Mouse (Mus musculus): Measurements from ENCODE around the gene Asrgl1. TPM values are rescaled to one million over a fixed set of nuclear protein-coding genes. Genes with fewer than 3 reads are reported as not detected.
"Not testable (repeated sequence)": the region's sequence is repeated elsewhere in the genome, so short reads cannot be mapped to it uniquely, and the experiment has no call there.

The Asrgl1 gene
- polyA plus RNA-seq, 1 experiment from 2014 or later: 34.6 TPM

- DNase-seq (ENCODE audit: low spot score): no peak
Observed at GRCm38 (mm10) chr19:9105101-9105685, 30.2 kb downstream of the Asrgl1 start.

- no peak for DNase-seq (ENCODE audit: low spot score)
Observed at GRCm38 (mm10) chr19:9103986-9104385, 31.4 kb downstream of the Asrgl1 start.

DNA sequence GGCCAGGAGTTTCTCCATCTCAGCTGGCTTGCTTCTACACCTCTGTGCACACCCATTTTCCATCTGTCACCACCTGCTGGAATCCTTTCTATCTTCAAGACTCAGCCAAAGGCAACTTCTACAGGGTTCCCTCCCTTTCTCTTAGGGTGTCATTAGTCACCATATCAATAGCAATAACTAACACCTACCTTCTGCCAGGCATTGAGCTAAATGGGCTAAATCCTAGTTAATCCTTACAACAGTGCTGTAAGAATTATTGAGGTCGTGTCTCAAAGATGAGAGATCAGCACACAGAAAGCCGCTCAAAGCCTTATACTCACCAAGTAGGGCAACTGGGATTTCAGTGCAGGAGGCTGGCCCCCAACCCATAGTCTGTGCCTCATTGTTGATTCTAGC, 34.4 kb downstream of the Asrgl1 start:
- DNase-seq (ENCODE audit: low spot score): no peak

DNA sequence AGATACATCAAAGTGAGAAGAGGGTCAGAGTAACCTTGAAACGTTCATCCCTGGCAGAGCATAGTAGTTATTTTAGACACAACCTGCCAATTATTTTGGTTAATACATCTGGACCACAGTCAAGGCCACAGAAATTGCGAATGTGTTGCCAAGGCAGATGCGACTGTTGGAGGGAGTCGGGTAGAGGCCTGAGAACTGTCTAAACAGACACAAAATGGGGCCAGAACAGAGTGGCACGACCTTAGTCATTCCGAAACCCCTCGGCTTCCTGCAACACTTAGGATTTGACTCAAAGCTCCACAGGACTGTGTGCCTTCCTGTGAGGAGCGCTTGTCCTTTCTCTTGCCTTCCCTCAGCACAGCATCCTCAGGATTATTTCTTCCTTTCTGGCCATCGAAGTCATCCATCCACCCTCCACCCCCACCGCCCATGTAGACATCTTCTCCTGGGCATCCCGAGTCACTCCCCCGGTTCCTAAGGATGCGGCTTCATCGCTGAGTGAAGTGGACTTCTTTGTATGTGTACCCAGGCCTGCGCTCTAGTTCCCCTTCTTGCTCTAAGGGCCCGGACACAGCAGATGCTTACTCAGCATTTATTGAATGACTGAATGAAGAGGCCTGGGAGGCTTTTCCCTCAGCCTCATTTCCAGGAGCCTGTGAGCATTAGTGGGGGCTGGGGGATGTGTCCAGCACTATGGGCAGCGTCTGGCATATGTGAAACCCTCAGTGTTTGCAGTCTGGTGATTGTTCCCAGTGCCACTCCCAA, 35.0 kb downstream of the Asrgl1 start:
- no peak for DNase-seq (ENCODE audit: low spot score)

DNA sequence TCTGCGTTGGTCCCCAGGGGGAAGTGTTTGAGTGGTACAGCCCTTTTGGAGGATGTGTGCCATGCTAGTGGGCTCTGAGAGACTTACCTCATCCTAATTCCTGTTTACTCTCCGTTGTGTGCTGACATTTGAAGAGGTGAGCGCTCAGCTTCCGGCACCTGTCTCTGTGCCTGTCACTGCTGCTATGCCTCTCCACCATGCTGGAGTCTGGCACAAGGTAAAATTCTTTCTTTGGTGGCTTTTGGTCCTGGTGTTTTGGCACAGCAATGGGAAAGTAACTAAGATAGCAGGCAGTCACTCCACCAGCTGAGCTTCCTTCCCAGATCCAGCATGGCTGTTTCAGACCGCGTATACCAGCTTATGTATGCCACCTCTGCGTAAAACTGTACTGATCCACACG, 35.7 kb downstream of the Asrgl1 start:
- no peak for DNase-seq (ENCODE audit: low spot score)

GRCm38 (mm10) chr19:9097441-9097840, 38.0 kb downstream of the Asrgl1 start:
- DNase-seq (ENCODE audit: low spot score): no peak

DNA sequence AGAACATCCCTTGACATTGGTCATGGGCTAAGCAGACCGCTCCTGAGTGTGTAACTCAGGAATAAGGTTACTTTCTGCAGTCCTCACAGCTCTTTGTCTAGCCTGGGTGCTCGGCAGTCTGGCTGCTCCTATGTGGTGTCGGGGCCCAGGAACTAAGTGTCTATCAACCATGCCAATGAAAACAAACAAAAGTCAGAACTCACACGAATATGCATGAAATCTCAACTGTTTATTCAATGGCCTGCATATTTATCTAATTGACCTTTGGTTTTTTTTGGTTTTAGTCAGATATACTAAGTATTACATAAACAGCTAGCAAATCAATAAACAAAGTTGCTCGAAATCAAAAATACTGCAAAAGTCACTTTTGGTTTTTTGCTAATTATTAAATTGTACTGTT, 40.3 kb downstream of the Asrgl1 start:
- no peak for DNase-seq (ENCODE audit: low spot score)

DNA sequence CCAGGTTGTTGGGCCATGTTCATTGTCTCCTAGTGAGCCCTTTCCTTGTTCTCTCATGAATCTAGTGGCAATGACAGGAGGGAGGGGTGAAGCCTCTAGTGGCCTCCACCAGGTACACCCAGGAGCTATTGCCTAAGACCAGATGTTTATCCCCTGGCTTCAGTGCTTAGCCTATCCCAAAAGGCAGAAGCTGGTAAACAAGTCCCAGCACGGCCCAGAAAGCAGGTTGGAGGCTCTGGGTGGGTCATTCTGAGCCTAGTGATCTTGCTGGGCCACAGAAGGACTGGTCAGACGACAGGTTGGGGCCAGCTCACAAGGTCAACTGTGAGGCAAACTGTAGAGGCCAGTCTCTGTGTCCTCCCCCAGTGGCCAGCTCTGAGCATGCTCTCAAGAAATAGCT, 44.7 kb downstream of the Asrgl1 start:
- DNase-seq (ENCODE audit: low spot score): no peak

DNA sequence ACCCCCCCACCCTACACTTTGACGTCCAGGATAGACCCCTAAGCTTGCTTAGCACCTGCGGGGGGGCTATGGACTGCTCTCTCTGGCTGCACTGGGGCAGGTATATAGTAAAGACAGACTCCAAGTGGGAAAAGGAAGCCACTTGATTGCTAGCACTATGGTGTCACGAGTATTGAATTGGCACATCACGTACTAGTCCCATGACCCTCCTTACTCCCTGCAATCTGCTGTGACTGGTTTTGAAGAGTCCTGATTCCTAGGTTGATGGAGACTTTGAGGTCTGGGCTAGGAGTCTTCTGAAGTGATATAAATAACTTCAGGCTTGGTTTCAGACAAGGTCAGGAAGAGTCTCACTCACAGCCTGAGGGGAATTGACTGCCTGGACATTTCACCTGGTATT, 45.2 kb downstream of the Asrgl1 start:
- no peak for DNase-seq (ENCODE audit: low spot score)

DNA sequence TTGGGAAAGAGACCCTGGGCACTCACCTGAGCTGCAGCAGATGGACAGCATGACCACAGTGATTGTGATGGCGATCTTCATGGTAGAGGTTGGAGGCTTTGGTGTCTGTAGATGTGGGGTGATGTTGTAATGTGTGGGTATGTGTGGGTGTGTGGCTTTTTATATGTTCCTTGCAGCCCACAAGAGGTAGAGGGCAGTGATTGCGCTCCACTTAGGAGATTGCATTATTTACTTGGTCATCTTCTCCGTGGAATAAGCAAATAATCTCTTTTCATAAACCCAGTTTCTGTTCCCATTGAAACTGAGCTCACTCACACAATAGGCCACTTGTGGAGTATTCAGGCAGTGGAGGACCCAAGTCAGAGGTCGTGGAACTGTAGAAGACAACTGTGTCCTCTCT, 47.6 kb downstream of the Asrgl1 start, which contains the start of gene Scgb1a1:
Gene Scgb1a1 (minus strand): TSS at position 138 of the 400 bp plus-strand sequence.
- DNase-seq (ENCODE audit: low spot score): no peak

DNA sequence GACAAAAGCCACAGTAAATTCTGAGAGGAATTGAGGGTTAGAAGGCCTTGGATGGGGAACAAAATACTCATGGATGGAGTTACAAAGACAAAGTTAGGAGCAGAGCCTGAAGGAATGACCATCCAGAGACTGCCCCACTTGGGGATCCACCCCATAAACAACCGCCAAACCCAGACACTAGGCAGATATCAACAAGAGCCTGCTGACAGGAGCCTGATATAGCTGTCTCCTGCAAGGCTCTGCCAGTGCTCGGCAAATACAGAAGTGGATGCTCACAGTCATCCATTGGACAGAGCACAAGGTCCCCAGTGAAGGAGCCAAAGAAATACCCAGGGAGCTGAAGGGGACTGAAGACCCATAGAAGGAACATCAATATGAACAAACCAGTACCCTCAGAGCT, 51.5 kb downstream of the Asrgl1 start:
- not testable (repeated sequence) for DNase-seq (ENCODE audit: low spot score)

GRCm38 (mm10) chr19:9083010-9083355, 52.5 kb downstream of the Asrgl1 start:
- no peak for DNase-seq (ENCODE audit: low spot score)

DNA sequence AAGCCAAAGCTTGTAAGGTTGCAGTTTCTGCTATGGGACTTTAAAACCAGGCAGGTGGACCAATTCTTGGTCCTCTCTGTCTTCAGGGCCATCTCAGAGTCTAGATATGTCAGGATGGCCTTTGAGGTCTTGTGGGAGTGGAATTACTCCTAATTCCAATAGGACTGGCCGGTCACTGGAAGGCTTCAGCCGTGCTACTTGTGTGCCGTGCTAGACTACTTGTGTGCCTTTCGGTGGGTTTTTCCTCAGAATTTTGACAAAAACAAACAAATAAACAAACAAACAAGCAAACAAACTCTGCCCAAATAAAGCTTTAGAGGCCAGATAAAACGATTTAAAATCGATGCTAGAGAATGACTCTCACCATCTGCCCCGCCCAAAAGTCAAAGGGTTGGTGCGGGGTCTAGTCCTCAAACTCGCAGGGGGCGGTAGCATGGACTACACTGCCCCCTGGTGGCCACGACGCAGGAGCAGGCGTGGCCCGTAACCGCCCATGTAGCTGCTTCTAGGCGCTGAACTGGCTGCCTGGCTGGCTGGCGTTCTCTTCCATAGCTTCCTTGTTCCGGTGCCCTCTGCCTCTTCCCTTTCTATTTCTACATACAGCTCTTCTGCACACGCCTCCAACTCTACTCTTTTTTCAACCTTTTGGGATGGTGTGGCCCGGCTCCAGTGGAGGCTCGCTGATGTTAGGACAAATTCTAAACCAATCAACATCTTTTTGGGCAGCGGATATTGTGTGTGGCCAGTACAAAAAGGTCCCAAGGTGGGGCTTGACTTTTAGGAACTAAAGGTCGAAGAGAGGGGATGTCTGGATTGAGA, 53.0 kb downstream of the Asrgl1 start:
- DNase-seq (ENCODE audit: low spot score): peak; percentile 90

DNA sequence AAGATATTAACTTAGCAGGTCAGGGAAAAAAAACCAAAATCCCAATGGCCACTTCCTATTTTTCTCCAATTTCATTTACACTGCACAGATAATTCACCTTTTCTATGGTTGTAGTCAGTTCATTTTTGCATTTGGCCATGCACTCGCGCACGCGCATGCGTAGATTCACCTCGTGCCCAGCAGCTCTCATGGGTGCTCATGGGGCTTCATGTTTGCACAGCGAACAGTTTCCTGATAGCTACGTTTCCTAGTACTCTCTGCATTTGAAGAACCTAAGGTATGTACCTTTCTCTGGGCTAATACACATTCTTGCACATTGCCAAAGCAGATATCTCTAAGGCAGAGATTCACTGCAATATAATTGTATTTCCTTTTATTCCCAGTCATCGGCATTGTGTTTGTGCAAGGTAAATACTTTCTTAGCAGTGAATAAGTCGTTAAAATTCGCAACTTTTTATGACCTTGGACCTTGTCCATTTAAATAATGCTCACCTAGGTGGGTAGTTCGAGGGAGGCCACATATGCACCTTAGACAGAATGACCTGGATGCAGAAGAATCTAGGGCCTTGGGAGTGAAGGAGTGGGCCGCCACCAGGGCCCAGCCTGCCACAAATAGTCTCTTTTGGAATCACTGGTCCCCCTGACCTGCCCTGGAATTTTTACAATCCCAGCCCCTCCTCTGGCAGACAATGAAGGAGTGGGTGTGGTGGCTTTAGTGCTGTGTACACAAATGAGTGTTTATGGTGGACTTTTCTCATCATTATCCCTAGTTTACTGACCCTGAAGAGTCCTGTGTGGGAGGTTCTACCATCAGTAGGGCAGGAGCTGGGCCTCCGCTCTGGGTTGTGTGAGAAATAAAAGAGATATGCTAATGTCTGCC, 53.9 kb downstream of the Asrgl1 start:
- no peak for DNase-seq (ENCODE audit: low spot score)

- DNase-seq (ENCODE audit: low spot score): no peak
Observed at GRCm38 (mm10) chr19:9079916-9080315, 55.5 kb downstream of the Asrgl1 start.

GRCm38 (mm10) chr19:9076982-9077660, 58.3 kb downstream of the Asrgl1 start:
- DNase-seq (ENCODE audit: low spot score): no peak

DNA sequence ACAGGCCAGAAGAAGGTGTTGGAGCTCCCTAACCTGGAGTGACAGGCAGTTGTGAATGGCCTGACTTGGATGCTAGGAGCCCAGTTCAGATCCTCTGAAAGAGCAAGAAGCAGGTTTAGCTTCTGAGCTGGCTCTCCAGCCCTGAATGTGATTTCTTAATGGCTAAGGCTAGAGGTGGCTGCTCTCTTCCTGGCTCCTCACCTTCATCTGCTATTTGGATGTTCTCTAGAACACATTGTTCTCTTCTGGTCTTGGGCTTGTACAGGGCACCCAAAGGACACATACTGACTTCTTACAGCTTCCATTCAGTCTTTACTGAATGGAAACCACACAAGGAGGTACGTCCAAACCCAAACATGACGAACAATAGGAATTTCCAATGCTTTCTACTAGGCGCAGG, 59.4 kb downstream of the Asrgl1 start:
- DNase-seq (ENCODE audit: low spot score): no peak

- DNase-seq (ENCODE audit: low spot score): no peak
Observed at GRCm38 (mm10) chr19:9075558-9075957, 59.9 kb downstream of the Asrgl1 start.

DNA sequence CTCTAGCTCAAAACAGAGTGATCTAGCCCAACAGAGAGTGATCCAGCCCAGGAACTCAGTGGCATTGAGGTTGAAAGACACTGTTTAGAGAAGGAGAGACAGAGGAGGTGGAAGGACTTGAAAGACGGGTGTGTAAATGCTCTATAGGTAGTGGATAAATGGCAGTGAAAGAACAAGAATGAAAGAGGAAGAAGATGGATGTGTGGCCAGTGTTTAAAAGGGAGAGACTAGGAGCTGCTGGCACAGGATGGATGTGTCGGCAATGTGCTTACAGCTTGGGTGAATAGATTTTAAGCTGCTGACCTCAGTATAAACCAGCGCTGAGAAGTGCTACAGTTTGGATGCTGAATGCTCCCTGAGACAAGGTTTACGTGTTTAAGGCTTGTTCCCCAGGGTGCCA, 61.0 kb downstream of the Asrgl1 start:
- no peak for DNase-seq (ENCODE audit: low spot score)

- DNase-seq (ENCODE audit: low spot score): no peak
Observed at GRCm38 (mm10) chr19:9073776-9074411, 61.5 kb downstream of the Asrgl1 start.
